Mouse (Mus musculus) erythroblast, adult 5-6 weeks (primary cell): Measurements from ENCODE around the gene Baz2b. TPM values are rescaled to one million over a fixed set of nuclear protein-coding genes. Genes with fewer than 3 reads are reported as not detected.
"Not testable (repeated sequence)": the region's sequence is repeated elsewhere in the genome, so short reads cannot be mapped to it uniquely, and the experiment has no call there.

Experiments
- ATAC-seq: replicated peaks from 2 replicates; pipeline ENCODE4 v1.8.0; 2016; ENCODE audit warnings: moderate number of reproducible peaks, mild to moderate bottlenecking, moderate TSS enrichment, inconsistent platforms; ENCODE audit not compliant: poor library complexity, low FRiP score, severe bottlenecking
- total RNA-seq, 2 experiments: library from RNA; stranded (forward) in 1 of 2; stranded (reverse) in 1 of 2; fragments of 150-400 nt in 1 of 2; fragments of 200-764, 138-1000 nt in 1 of 2; gene quantifications; 2 replicates each; pipeline versions ENCODE4 v1.2.3 to v1.2.4; 2015 to 2017; ENCODE audit warnings: low replicate concordance in 2 of 2

Baz2b gene
- total RNA-seq, 2 experiments from 2014 or later, result 59.8 to 116 TPM

DNA sequence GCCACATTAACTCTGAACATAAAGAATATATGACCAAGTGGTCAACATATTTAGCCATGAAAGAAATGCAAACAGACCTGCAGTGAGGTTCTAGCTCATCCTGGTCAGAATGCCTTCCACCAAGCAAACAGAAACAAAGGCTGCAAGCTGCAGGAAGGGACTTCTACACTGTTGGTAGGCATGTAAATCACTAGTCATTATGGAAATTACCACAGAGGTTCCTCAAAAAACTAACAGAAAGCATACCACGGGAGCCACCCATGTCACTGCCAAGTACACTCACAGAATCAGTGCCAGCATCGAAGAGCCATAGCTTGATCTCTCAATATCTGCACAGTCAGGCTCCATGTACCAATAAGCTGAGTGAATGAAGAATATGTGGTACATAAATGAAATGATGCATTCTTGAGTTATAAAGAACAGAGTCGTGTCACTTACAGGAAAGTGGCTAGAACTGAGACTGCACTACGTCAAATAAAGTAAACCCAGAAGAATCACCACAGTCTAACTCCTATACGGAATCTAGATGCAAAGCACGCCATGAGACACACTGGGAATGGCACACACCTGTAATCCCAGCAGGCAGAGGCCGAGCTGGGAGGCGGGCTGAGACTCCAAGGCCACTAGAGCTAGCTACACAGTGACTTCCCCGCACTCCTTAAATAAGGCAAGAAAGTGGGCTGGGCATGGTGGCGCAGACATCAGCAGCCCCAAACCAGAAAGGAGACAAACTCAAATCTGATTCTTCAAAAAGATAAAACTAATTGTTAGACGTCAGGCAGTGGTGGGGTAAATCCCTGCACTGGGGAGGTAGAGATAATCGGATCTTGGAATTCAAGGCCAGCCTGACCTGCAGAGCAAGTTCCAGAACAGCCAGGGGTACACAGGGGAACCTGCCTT lies 95.7 kb downstream of the Baz2b start:
- ATAC-seq, result no peak

DNA sequence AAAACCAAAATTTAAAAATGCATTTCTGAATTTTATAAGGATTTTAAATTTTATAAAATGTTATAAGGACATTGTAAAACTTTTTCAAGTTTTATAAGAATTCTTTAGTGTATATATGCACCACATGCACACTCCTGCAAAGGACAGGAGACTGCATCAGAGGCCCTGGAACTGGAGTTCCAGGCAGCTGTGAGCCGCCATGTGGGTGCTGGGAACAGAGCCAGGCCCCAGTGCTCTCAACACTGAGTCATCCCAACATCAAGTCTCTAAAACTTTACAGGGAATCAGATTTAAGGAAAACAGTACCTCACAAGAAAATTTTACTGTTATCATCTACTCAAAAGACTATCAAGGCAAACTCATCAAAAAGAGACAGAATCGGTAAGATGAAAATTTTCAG lies 97.5 kb downstream of the Baz2b start:
- no peak for ATAC-seq

DNA sequence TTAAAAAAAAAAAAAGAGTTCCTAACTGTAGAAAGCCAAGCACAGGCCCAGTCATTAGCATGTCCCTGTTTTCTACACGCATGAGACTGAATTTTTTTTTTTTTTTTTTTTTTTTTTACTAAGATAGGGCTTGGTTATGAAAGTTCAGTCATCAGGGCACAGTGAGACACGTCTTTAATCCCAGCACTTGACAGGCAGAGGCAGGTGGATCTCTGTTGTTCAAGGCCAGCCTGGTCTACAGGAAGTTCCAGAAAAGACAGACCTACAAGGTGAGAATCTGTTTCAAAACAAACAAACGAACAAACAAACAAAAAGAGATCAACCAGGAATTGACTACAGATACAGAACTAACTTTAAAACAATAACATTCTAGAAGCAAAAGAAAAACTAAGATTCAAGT lies 100.6 kb downstream of the Baz2b start:
- no peak for ATAC-seq

DNA sequence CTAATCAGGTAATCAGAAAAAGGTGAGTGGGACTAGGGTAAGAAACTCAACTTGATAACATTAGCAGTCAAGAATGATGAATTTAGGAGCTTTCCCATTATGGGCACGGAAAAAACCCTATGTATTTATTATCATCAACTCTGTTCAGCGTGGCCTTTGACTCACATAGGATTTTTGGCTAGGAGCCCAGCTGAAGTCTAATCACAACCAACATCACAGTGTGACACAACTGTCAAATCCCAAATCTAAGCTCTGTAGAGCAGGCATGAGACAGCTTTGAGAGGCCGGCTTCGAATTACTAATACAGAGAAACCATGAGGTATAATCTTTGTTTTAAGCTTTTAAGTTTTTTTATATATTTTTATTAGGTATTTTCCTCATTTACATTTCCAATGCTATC lies 113.0 kb downstream of the Baz2b start:
- ATAC-seq, result no peak

DNA sequence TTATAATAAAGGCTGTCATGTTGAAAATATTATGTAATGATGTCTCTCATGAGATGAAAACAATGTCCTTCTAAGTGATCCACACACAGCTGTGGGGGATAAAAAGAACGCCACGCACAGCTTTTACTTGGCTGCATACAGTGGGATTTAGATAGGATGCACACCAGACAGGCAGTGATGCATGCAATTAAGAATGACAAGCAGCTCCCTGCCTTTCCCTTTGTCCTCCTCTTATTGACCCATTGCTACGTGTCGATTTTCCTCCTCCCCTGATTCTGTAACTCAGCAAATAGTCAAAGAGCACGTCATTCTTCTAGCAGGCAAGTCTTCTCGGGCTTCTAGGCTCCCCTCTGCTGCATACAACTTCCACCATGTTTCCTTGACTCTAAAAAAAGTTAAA lies 119.4 kb downstream of the Baz2b start:
- no peak for ATAC-seq

DNA sequence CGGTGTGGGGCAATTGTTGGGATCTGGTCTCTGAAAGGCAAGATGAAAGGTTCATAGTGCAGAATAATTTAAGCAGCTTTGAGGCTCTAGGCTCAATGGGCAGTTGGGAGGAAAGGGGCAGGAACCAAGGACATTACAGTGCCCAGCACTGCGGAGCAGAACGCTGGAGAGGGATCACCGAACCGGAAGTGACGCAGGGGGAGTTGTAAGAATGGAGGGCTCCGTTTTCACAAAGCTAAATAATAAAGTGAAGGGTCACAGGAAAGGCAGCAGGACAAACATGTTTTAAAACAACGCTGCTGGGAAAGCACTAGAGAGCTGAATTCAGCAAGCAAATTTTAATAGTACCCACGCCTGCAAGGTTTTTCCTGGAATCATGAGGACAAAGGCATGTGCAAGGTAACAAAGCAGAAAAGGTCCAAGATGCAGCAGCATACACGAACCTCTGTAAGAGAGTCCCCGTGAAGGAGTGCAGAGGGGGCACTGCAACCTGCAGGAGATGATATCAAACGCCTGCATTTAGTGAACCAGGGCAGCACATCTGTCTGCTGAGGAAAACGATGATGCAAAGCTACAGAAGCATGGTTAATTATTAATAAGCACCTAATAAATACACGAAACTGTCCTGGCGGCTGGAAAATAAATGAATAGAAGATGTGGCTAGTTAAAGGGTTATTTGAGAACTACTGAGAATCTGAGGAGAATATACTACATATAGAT lies 120.0 kb downstream of the Baz2b start:
- no peak for ATAC-seq

DNA sequence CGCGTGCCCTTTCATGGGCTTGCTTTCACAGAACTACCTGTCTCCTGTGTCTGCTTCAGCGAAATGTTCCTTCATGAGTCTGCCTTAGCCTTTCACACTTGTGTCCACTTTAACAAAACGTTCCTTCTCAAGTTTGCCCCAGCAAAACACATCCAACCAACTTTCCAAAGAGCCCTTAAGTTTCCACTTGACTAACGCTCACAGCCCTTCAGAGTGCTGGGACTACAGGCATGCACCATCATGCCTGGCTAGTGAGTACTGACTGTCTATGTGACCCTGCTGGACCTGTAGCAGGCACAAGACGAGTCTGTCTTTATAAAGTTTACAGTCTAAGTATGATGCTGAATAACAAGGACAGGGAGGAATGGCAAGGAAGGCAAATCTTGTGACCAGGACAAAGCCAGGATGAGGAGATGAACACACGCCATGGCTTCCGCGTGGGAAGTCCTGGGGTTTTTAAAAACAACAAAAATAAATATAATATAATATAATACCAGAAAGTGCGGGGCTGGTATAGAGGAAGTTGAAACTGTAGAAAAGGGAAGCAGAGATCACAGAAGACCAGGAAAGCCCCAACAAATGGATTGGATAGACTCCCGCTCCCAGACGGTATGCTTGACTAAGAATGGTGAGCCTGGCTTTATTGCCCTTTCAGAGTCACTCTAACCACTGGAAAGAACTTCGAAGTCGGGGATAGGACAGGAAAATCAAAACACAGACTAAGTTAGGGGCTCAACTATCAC lies 120.7 kb downstream of the Baz2b start:
- no peak for ATAC-seq

DNA sequence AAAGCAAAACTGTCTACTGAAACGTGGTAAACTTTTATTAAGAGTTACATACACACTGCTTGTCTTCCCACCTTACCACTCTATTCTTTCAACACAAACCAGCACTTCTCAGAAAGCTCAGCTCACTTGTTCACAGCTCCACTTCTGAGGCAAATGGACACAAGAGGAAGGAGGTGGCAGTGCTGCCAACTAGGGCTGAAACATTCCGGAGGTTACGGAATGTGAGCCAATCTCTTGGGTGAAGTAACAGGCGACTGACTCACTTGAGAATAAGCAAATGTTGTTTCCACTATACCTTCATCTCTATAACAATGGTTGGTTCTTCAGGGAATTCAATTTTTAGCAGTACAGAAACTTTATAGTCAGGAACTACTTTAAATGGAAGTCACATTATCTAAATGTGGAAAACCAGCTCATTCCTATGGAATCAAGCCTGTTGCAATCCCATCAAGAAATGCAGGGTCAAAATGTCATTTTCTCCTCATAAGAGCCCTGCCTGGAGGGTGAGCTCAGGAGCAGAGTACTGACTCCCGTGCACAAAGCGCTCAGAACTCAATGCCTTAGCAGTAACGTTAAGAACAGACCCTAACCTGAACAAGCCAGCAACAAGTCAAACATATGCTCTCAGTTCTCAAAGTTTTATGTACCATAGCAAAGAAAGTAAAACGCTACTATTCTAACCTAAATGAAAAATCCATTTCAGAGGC lies 123.3 kb downstream of the Baz2b start:
- ATAC-seq, result no peak

DNA sequence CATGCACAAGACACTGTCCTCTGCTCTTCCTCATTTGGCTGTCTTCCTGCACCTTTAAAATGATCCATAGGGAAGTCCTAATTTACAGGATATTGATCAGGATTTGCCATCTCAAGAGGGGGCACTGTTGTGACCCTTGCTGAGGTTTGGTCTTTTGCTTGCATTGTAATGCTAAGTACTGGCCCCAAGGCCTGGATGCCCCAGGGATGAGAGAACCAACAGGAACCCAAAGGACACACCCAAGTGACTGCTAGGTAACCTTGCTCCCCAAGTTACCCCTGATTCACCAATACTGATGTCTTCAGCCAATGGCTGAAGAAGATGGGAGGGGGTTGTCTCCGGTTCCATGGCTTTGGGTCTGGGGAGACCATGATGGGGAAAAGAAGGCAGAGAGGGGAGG lies 124.8 kb downstream of the Baz2b start:
- no peak for ATAC-seq

DNA sequence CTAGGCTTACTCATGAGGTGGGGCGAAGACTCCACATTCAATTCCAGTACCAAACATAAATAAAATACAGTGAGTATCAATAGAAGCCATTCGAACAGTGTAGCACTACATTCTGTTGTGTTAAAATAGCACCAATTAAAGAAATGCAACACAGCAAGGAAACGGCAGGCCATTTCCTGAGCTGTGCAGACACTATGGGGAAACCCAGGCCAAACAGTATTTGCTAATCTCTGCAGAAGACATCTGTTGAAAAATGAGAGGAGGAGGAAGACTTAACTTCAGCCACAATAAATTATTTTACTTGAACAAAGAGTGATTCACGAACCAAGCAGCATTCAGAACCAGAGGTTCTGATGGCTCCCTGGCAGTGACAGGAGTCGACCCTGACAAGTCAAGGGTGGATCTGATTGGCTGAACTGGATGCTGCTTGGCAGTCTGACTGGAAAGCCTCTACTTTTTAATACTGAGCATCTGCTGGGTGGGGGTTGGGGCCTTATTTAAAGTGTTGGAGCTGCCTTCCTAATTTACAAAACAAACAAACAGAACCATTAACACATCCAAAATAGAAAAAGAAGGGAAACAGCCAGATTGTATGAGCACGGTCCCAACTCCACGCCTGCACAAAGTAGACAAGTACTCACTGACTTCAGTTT lies 126.5 kb downstream of the Baz2b start:
- ATAC-seq, result no peak

DNA sequence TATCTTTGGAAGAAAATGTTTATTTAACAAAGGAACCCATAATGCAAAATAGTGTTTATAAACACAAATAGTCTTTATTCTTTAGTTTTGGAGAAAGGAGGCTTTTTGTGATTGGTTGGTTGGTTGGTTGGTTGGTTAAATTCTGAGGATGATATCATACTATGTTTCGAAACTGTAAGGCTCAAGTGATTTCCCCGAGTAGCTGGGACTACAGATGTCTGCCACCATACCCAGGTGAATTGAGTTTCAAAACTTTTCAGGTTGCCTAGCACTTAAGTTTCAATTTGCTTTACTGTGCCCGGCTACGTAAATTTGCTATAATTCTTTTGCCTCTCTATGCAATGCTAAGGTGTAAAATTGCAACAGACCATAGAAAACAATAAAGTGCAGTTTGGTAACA lies 127.4 kb downstream of the Baz2b start:
- ATAC-seq, result no peak

DNA sequence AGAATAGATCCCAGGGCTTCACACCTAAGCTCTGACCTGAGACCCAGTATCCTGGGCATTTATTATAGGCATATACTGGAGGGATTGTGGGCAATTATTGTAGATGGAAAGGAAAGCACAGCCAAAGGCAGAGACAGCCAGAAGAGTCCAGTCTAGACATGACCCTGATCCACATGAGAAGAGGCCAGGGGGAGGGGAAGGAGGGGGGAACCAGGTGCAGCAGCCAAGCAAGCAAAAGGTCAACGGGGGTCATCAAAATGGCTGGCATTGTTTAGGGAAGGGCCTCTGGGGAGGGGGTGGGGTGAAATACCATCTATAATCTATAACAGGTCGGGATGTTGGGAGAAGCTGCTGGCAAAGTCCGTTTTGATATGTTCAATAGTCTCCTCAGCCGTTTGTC lies 128.8 kb downstream of the Baz2b start:
- ATAC-seq, result no peak

DNA sequence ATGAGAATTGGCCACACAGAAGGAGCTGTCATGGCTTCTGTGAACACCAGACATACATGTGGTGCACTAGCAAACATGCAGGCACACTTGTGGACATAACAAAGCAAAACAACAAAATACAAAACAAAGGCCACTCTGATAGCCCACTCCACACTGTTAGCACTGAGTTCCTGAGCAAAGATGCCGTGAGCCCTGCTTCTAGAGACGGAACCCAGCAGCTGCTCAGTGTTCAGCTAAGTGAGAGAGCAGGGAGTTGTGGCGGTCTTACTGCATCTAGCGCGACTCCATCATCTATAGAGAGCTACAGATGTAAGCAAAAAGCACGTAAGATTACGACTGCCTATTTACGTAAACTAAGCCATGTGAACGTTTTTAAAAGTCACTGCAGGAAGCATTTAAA lies 132.0 kb downstream of the Baz2b start:
- ATAC-seq, result no peak

DNA sequence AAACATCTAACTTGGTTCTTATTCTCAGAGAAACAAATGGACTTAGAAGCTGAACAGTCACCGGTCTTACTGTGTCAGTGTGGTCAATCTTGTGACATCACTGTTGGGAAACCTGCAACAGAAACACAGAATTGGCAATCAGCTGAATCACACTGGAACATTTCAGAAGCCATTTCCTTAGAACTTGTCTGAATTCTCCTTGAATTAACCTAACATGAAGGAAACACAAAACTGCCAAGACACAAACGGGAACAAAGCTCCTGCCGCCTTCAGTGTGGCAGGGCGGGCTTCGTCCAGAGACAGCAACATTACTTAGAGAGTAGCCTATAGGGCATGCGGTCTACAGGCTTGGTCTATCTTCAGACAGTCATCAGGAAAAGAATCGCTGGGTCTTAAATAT lies 132.8 kb downstream of the Baz2b start:
- ATAC-seq, result no peak

DNA sequence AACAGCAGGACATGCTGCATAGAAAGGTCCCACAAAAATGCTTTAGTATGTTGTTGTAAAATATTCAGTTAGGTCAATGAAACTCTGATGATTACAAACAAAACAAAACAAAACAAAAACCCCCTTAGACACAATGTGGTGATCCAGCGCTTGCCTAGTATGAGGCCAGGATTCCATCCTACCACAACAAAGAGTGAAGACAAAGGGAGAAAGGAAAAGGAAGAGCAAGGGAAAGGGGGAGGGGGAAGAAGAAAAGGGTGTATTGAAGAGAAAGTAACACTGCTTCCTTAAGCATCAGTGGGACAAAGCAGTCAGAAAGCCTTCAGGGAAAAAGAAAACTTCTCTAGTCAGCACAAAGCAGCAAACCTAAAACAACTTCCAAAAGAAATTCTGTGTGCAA lies 133.6 kb downstream of the Baz2b start:
- no peak for ATAC-seq

DNA sequence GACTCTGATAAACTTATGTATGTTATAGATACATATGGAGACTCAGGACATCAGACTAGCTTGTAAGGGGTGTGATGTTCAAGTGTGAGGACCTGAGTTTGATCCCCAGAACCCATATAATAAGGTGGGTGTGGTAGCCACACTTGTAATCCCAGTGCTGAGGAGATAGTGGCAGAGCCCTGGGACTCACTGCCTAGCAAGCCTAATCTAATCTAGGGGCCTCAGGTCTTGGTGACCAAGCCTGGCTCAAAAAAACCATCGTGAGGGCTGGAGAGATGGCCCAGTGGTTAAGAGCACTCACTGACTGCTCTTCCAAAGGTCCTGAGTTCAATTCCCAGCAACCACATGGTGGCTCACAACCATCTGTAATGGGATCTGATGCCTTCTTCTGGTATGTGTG lies 135.8 kb downstream of the Baz2b start:
- ATAC-seq, result not testable (repeated sequence)

DNA sequence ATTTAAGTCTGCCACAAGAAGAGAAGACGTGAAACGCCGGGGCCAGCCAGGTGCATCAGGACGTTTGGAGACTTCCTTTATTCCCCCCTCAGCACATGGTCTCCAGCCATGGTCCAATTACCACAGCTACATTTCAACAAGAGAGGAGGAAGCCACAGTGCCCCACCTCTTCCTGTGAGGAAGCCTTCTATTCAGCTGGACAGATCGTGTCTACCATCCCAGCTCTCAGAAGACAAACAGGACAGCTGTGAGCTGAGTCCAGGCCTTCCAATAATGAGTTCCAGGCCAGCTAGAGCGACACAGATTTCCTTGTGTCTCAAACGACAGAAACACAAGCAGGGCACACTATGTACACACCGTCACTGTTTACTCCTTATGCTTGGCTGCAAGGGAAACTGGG lies 137.8 kb downstream of the Baz2b start:
- no peak for ATAC-seq

DNA sequence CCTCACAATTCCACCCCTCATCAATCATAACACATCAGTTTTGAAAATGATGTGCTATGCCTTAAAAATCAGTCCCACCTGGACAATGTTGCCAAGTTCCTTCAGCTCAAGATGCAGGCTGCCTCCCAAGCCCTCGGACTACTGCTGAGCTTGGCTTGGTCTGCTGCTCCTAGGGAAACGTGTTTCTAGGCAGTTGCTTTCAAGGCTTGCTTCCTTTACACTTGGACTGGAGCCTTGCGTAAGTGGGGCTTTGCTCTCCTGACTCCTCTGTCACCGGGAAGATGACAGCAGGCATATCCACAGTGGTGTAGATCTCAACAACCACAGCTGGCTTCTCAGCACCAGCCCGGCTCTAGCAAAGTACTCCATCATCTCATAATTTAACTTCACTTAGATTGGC lies 138.7 kb downstream of the Baz2b start:
- ATAC-seq, result no peak

DNA sequence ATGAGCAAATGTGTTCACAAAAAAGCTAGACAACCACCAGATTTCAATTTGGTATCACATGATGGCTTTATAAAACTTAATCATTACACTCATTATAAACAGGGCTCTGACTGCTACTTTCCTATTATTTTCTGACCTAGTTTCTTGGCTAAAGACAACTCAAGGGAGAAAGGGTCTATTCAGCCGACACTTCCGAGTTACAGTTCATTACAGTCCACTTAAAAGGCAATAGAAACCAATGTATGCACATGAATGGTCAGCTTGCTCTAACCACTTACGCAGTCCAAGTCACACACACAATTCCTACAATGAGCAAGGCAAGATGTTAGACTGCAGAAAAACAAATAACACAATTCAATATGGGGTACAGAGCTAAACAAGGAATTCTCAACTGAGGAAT lies 141.2 kb downstream of the Baz2b start:
- no peak for ATAC-seq

DNA sequence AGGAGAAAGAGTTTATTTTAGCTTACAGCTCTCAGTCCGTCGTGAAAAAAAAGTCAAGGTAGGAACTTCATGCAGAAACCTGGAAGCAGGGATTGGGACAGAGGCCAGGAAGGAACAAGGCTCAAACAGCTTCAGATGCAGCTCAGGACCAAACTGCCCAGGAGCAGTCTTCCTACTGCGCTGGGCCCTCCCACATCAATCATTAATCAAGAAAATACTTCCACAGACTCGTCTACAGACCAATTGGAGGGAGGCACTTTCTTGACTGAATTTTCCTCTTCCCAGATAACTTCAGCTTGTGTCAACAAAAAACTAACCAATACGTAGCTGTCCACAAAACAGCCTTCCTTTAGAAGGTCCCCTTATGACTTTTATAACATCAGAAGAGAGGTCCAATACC lies 144.2 kb downstream of the Baz2b start:
- ATAC-seq, result no peak
